Mouse (Mus musculus): ENCODE data around the gene Prpf38b.
"Not testable (repeated sequence)": the region's sequence is repeated elsewhere in the genome, so short reads cannot be mapped to it uniquely, and the experiment has no call there.

Prpf38b gene

GRCm38 (mm10) chr3:108900147-108900546 is 11.4 kb downstream of the Prpf38b start:
- DNase-seq (ENCODE audit: low spot score), result no peak

GRCm38 (mm10) chr3:108898640-108899039 is 12.9 kb downstream of the Prpf38b start:
- no peak for DNase-seq (ENCODE audit: low spot score)

- DNase-seq (ENCODE audit: low spot score), result no peak
These were observed 18.6 kb downstream of the Prpf38b start for GRCm38 (mm10) chr3:108892914-108893313.

DNA sequence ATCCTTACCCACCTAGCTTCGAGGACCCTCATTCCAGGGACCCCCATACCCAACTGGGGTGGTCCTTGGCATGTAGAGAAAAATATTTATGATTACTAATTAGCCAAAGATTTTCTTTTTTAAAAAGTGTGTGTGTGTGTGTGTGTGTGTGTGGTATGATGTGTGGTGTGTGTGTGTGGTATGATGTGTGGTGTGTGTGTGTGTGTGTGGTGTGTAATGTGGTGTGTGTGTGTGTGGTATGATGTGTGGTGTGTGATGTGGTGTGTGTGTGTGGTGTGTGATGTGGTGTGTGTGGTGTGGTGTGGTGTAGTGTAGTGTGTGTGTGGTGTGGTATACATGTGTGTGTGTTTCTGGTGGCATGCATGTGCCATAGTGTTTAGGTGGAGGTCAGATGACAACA is 19.4 kb downstream of the Prpf38b start:
- DNase-seq (ENCODE audit: low spot score), result no peak

DNA sequence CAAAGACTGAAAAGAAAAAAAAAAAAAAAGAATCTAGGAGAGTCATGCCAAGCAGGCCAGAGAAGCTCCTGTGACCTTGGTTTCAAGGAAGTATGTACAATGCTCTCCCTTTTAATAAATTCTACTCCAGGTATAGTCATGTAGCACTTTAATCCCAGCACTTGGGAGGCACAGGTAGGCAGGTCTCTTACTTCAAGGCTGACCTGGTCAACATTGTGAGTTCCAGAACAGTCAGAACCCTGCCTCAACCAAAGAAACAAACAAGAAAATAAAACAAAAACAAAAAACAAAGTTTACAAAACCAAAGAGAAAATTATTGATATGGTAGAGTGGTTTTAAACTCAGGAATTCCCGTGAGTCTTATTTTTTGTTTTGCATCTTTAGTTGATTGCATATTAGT is 21.6 kb downstream of the Prpf38b start, which contains the start of gene Fndc7:
Gene Fndc7 (minus strand): TSS at position 101 of the 400 bp plus-strand sequence.
- no peak for DNase-seq (ENCODE audit: low spot score)

GRCm38 (mm10) chr3:108887618-108887975 is 23.9 kb downstream of the Prpf38b start:
- no peak for DNase-seq (ENCODE audit: low spot score)

- DNase-seq (ENCODE audit: low spot score), result no peak
These were observed 24.5 kb downstream of the Prpf38b start for GRCm38 (mm10) chr3:108886934-108887617.

DNA sequence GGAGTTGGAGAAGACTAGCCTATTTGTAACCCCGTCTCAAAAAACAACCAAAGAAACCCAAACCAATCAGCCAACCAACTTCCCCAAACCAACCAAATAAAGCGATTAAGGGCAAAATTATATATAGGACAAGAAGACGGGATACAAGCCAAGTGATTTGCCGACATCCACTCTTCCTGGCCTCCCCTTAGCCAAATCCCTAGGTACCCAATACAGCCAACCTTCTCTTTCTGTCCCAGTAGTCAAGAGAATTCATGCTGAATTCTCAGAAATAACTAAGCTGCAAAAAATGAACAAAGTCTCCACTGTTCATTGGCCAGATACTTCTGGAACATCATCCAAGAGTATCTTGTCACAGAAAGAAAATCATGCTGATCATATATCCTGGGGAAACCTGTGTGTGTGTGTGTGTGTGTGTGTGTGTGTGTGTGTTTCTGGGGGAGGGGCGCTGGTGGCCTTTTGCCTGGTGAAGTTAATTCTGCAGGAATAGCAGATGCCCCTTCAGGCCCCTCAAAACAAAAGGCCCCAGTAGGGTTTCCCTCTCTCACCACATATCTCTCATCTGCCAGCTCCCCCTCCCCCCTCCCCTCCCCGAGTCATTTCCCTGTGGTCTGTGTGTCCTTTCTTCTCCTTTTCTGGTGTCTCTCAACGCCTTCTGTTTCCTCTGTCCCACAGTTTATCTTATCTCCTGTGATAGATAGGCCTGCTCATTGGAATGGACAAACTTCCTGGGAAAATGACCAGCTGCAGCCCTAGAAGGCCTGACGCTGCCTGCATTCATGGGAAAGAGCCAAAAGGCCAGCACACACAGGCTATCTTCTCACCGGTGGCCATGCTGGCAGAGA is 25.6 kb downstream of the Prpf38b start:
- DNase-seq (ENCODE audit: low spot score), result no peak

GRCm38 (mm10) chr3:108884706-108885289 is 26.7 kb downstream of the Prpf38b start:
- no peak for DNase-seq (ENCODE audit: low spot score)

DNA sequence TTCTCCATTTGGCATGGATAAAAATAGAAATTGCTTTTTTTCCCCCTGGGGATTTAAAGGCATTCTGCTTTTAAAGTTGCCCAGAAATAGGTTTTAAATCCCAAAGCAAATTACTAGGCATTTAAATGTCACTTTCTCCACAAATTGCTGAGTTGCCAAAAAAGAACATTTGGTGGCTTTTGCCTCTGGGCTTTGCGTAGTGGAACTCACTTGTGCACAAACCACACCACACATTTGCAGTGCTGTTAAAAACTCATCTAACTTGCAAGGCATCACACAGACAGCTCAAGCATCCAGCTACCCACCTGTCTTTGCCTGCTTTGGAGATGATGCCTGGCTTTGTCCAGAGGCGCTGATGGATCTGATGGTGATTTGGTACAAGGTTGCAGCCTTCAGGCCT is 28.5 kb downstream of the Prpf38b start:
- no peak for DNase-seq (ENCODE audit: low spot score)

DNA sequence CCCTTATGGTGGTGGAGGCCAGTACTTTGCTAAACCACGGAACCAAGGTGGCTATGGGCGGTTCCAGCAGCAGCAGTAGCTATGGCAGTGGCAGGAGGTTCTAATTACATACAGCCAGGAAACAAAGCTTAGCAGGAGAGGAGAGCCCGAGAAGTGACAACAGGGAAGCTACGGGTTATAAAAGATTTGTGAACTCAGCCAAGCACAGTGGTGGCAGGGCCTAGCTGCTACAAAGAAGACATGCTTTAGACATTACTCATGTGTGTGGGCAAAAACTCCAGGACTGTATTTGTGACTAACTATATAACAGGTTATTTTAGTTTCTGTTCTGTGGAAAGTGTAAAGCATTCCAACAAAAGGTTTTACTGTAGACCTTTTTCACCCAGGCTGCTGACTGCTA is 29.7 kb downstream of the Prpf38b start:
- not testable (repeated sequence) for DNase-seq (ENCODE audit: low spot score)

DNA sequence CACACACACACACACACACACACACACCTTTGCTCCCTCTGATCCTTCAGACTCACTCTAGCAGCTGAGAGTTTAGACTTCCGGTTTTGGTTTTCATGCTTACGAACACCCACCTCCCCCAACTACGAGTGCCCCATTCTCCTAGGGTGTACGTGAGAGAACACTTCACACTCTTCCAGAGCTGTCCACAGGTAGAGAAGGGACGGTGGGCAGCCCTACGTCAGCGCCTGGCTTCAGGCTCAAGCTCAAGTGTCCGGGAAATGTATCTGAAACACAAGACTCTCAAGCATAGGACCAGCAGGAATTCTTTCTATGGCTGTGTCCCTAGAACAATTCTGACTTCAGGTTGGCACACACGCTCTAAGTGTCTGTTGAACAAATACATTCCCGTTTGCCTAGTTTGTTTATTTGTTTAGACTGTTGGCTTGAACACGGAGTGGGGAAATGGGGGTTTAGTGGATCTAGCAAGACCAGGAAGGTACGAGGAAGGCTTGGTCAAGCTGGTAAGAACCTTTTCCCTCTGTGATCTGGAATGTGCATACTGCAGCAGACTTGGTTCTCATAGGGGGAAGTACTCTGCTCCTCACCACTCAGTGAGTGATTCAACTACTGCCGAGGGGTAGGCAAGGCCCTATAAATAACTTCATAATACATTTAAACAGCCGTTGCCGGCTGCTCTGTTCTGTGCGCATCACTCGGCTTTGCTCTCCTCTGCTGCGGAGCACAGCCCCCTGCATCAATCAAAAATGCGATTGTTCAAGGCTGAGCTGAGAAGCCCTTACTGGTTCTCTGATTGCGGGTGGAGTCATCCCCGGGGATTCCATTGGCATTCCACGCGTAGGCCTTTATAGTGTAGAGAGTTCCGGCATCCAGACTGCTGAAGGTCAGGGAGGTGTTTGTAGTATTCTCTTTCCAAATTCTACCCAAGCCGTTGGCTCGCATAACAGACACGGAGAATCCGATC is 30.7 kb downstream of the Prpf38b start:
- DNase-seq (ENCODE audit: low spot score), result peak; percentile 22

DNA sequence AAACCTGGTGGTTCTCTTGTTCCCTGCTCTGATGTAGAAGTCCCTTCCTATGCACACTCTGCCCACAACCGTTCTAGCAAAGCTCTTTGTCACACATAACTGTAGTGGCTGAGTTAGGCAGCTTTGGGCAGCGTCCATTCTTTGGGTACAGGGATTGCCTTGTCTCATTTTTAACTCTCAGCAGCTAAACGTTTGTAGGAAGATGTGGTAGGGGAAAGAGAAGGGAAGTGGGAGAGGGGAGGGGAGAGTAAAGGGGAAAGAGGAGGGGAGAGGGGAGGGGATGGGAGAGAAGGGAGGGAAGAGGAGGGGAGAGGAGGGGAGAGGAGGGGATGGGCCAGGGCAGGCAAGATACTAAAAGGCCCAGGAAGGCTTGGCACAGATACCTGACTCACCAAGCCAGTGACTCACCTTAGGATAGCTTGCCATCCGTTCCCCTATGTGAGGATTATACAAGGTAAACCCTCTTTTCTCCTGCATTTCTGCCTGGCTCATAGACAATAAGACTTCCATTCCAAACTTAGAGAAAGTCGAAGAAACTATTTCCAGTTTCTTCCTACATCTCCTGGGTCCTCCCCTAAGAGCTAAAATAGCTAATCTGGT is 31.6 kb downstream of the Prpf38b start:
- DNase-seq (ENCODE audit: low spot score), result no peak

DNA sequence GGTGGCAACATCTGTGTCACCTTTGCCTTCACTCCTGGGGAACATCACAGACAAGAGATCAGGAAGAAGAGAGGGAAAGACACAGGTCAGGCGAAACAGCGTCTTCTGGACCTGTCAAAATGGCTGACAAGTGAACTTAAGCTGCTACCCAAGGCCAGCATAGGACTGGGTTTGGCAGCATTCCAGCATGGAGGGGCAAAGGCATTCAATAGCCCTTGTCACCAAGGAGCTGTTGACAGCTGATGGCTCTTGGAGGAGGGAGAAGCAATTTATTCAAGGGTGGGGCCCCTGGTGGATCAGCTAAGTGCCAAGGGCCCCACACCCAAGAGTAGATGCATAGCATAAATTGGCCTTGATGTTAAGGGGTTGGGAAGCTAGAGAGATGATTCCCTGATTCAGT is 32.4 kb downstream of the Prpf38b start:
- no peak for DNase-seq (ENCODE audit: low spot score)

- DNase-seq (ENCODE audit: low spot score), result no peak
These were observed 40.9 kb downstream of the Prpf38b start for GRCm38 (mm10) chr3:108870631-108871030.

GRCm38 (mm10) chr3:108867449-108867848 is 44.1 kb downstream of the Prpf38b start:
- DNase-seq (ENCODE audit: low spot score), result no peak

- no peak for DNase-seq (ENCODE audit: low spot score)
These were observed 45.9 kb downstream of the Prpf38b start for GRCm38 (mm10) chr3:108865676-108866075.

DNA sequence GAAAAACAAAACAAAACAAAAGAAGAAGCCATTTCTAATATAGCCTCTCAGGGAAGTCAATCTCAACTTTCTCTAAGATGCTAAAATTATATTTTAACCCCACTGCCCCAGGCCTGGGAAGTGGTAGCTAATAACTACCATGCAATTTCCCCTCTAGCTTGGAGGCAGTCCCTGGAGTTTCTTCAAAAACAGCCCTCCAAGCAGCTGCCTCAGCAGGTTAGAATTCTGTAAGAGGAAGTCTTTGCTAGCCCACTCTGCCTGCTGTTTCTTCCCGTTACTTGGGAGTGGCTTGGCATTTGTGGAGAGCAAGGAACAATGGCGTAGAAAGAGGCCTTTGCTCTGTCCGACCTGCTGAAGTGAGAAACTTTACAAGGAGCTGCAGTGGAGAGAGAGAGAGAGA is 46.4 kb downstream of the Prpf38b start:
- no peak for DNase-seq (ENCODE audit: low spot score)

GRCm38 (mm10) chr3:108863091-108863490 is 48.4 kb downstream of the Prpf38b start:
- DNase-seq (ENCODE audit: low spot score), result no peak

GRCm38 (mm10) chr3:108862282-108862681 is 49.2 kb downstream of the Prpf38b start:
- not testable (repeated sequence) for DNase-seq (ENCODE audit: low spot score)

DNA sequence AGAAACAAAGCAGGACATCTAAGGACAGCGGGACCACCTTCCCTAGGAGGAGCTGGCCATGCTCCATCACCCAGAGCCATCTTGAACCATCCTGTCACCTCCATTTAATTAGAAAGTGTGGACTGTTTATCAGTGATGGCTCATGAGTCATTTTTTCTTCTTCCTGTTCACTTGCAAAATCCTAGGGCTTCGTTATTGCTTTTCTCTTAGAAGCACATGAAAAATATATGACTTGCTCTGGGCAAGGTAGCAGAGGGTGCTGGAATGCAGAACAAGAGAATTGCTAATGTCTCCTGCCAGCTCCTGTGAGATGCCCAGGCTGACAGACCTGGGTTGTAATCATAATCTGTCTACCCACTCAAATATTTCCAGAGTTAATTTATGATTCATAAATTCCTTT is 50.7 kb downstream of the Prpf38b start:
- no peak for DNase-seq (ENCODE audit: low spot score)
